Mouse (Mus musculus): ENCODE data around the gene Hnrnpa1. TPM values are rescaled to one million over a fixed set of nuclear protein-coding genes. Genes with fewer than 3 reads are reported as not detected.
"Not testable (repeated sequence)": the region's sequence is repeated elsewhere in the genome, so short reads cannot be mapped to it uniquely, and the experiment has no call there.

Hnrnpa1 gene
- polyA plus RNA-seq, 1 experiment, result 56.4 TPM

DNA sequence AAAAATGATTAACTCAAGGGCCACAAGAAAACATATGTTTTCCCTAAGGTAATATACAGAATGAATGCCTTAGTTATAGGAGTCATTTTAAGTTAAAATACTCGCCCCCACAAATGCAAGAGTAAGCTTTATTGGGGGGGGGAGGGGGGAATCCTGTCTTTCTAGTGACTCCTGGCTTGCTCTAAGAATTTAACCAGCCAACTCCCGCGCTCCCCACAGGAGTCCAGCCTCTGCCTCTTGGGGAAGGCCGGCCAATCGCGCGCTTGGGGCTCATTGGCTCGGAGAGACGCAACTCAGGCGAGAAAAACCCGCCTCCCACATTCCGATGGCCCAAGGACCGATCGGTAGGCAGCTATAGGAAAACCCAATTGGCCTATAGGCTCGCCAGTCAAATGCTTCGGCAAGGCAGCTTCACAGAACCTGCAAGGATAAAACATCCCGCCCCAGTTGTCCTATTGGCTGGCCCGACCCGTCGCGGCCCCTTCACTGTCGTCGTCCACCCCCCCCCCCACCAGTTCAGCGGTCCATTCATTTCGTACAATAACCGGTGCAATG lies 1.0 kb upstream of the Hnrnpa1 start:
- Histone ChIP-seq H3K4me1 (peaks cover 39% of the 10 kb centered on the region), H3K36me3 (replicated peaks; ENCODE audit: low read length) (peaks cover 49% of the 10 kb centered on the region)
- TF ChIP-seq GATA1 (IDR thresholded peaks at IDR 0.05; ENCODE audit: borderline replicate concordance, low read length), result no peak
- TF ChIP-seq FLI1 (IDR thresholded peaks at IDR 0.05; ENCODE audit: low read length), result no peak

DNA sequence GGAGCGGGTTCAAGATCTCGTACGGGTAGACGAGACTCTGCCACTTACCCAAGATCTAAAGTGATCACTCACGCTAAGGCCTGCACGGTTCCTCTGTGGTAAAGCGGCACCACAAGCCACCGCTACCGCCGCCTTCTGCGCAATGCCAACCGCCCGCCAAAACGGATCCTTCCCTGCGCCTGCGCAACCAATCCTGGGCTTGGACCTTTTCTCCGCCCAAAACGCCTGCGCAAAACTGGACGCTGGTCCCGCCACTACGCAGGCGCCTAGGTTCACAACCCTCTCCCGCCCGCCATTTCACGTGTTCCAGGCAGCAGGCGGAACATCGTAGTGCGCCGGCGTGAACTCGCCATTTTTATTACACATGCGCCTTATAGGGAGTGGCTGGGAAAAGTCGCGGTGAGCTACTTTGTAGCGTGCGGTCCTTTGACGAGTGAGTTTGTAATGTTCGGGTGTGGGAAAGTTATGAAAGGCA lies 510 bp upstream of the Hnrnpa1 start, which contains the start of gene Cbx5:
Cbx5 (minus strand) TSS at position 132 of the 475 bp plus-strand sequence.
- peaks cover 46% of the 10 kb centered on the region for H3K36me3 ChIP-seq (replicated peaks; ENCODE audit: low read length)
- no peaks in the 10 kb centered on the region for H3K27me3 ChIP-seq (replicated peaks)
- H3K4me1 ChIP-seq, result peaks cover 39% of the 10 kb centered on the region
- peak within 1 kb of the TSS; percentile 98 for H3K4me3 ChIP-seq (replicated peaks)
- TF ChIP-seq FLI1 (IDR thresholded peaks at IDR 0.05; ENCODE audit: low read length) (no peak), GATA1 (IDR thresholded peaks at IDR 0.05; ENCODE audit: borderline replicate concordance, low read length) (no peak)
- H3K9me3 ChIP-seq, result no peaks in the 10 kb centered on the region

More for the DNA sequence above, 1.0 kb upstream of the Hnrnpa1 start:
- Histone ChIP-seq H3K9me3 (no peaks in the 10 kb centered on the region), H3K4me3 (replicated peaks) (peak overlapping the region; percentile 98), H3K27me3 (replicated peaks) (no peaks in the 10 kb centered on the region)

DNA sequence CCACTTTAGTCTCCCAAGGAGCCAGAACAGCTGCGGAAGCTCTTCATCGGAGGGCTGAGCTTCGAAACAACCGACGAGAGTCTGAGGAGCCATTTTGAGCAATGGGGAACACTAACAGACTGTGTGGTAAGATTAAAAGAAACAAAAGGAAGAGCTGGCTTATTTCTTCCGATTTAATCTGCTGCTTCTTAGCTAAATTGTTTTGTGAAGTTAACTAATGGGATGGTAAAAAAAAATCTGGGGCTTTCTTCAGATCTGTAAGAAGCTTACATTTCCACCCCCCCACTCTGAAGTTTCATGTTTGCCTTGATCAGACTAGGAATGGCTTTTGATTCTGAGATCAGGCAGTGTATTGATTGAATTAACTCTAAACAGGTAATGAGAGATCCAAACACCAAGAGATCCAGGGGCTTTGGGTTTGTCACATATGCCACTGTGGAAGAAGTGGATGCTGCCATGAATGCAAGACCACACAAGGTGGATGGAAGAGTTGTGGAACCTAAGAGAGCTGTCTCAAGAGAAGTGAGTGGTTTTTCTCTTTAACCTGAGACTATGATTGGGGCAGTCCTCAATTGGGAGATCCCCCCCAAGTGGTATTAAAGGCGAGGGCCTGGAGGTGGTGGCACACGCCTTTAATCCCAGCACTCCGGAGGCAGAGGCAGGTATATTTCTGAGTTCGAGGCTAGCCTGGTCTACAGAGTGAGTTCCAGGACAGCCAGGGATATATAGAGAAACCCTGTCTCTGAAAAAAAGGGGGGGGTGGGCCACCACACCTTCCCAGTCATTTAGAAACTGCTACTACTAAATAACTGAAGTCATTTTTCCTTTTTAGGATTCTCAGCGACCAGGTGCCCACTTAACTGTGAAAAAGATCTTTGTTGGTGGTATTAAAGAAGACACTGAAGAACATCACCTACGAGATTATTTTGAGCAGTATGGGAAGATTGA lies 1.1 kb downstream of the Hnrnpa1 start:
- not testable (repeated sequence) for H3K27me3 ChIP-seq (replicated peaks)
- peaks cover 44% of the 10 kb centered on the region for H3K4me1 ChIP-seq

GRCm38 (mm10) chr15:103242885-103243284 lies 2.7 kb downstream of the Hnrnpa1 start:
- peak overlapping the region; percentile 84 for H3K4me3 ChIP-seq (replicated peaks)
- TF ChIP-seq GATA1 (IDR thresholded peaks at IDR 0.05; ENCODE audit: borderline replicate concordance, low read length), result no peak
- no peak for TF ChIP-seq FLI1 (IDR thresholded peaks at IDR 0.05; ENCODE audit: low read length)
- no peaks in the 10 kb centered on the region for H3K9me3 ChIP-seq
- peaks cover 64% of the 10 kb centered on the region for H3K36me3 ChIP-seq (replicated peaks; ENCODE audit: low read length)
- peaks cover 39% of the 10 kb centered on the region for H3K4me1 ChIP-seq
- H3K27me3 ChIP-seq (replicated peaks), result no peaks in the 10 kb centered on the region

More for the DNA sequence above, 1.1 kb downstream of the Hnrnpa1 start:
- Histone ChIP-seq H3K36me3 (replicated peaks; ENCODE audit: low read length) (peaks cover 48% of the 10 kb centered on the region), H3K4me3 (replicated peaks) (peak overlapping the region; percentile 98)
- H3K9me3 ChIP-seq, result not testable (repeated sequence)

DNA sequence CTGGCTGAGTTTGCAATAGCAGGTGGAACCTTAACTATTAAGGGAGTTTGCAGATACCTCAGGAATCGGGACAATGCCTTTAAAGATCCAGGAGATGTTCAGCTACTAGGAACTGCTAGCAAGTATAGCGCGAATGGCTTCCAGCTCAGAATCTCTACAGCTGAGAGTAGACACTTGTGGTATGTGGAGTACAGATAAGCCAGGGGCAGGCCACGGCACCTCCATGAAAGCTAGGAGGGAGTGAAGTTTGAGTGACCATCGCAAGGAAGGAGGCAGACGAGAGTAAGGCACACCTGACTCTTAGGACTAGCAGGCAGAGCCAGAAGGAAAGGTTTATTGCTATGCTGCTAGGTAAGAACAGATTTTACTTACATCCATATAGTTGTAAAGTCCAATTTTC lies 5.4 kb downstream of the Hnrnpa1 start:
- H3K4me3 ChIP-seq (replicated peaks), result peak overlapping the region; percentile 15
- peaks cover 58% of the 10 kb centered on the region for H3K4me1 ChIP-seq

GRCm38 (mm10) chr15:103247078-103247781 lies 7.0 kb downstream of the Hnrnpa1 start:
- no peak overlapping the region for H3K4me3 ChIP-seq (replicated peaks)
- H3K27me3 ChIP-seq (replicated peaks), result no peaks in the 10 kb centered on the region
- H3K9me3 ChIP-seq, result no peaks in the 10 kb centered on the region
- peaks cover 91% of the 10 kb centered on the region for H3K36me3 ChIP-seq (replicated peaks; ENCODE audit: low read length)
- TF ChIP-seq GATA1 (IDR thresholded peaks at IDR 0.05; ENCODE audit: borderline replicate concordance, low read length), result no peak
- TF ChIP-seq FLI1 (IDR thresholded peaks at IDR 0.05; ENCODE audit: low read length), result no peak
- H3K4me1 ChIP-seq, result peaks cover 74% of the 10 kb centered on the region

More for the DNA sequence above, 5.4 kb downstream of the Hnrnpa1 start:
- no peak for TF ChIP-seq GATA1 (IDR thresholded peaks at IDR 0.05; ENCODE audit: borderline replicate concordance, low read length)
- TF ChIP-seq FLI1 (IDR thresholded peaks at IDR 0.05; ENCODE audit: low read length), result no peak
- Histone ChIP-seq H3K27me3 (replicated peaks) (no peaks in the 10 kb centered on the region), H3K36me3 (replicated peaks; ENCODE audit: low read length) (peaks cover 89% of the 10 kb centered on the region), H3K9me3 (no peaks in the 10 kb centered on the region)

DNA sequence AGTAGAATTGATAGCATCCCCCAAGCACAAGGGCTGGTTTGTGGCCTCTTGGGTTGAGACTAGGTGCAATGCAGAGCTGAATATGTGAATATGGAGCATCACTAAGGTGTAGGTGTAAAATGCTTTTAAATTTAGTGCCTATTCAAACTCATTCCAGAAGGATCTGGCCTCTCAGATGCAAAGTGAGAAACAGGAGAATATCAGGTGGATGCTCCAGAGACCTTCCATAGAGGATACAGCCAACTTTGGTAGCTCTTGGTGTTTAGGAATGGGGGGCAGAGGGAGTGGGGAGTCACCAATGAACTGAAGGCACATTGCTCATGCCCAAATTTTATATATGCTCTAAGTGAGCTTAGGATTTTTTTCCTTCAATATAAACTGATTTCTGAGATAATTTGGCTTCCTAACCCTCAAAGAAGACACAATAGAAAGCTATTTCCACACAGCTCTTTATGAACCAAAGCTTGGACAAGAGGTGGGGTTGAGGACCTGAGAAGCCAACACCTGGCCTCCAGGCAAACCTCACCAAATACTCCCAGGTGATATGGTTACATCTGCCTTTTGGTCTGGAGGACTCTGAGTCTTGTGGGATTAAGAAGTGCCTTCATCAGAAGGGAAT lies 7.7 kb downstream of the Hnrnpa1 start:
- H3K4me3 ChIP-seq (replicated peaks), result peak overlapping the region; percentile 78
- TF ChIP-seq GATA1 (IDR thresholded peaks at IDR 0.05; ENCODE audit: borderline replicate concordance, low read length) (no peak), FLI1 (IDR thresholded peaks at IDR 0.05; ENCODE audit: low read length) (no peak)
- H3K9me3 ChIP-seq, result no peaks in the 10 kb centered on the region
- H3K4me1 ChIP-seq, result peaks cover 74% of the 10 kb centered on the region
- H3K27me3 ChIP-seq (replicated peaks), result no peaks in the 10 kb centered on the region
- H3K36me3 ChIP-seq (replicated peaks; ENCODE audit: low read length), result peaks cover 91% of the 10 kb centered on the region

- Histone ChIP-seq H3K9me3 (no peaks in the 10 kb centered on the region), H3K36me3 (replicated peaks; ENCODE audit: low read length) (peaks cover 91% of the 10 kb centered on the region), H3K4me1 (peaks cover 68% of the 10 kb centered on the region), H3K27me3 (replicated peaks) (no peaks in the 10 kb centered on the region), H3K4me3 (replicated peaks) (peak overlapping the region; percentile 78)
- no peak for TF ChIP-seq FLI1 (IDR thresholded peaks at IDR 0.05; ENCODE audit: low read length)
- TF ChIP-seq GATA1 (IDR thresholded peaks at IDR 0.05; ENCODE audit: borderline replicate concordance, low read length), result no peak
These were observed 8.4 kb downstream of the Hnrnpa1 start for GRCm38 (mm10) chr15:103248401-103249313.

- Histone ChIP-seq H3K4me1 (peaks cover 64% of the 10 kb centered on the region), H3K36me3 (replicated peaks; ENCODE audit: low read length) (peaks cover 91% of the 10 kb centered on the region), H3K4me3 (replicated peaks) (peak overlapping the region; percentile 78)
- not testable (repeated sequence) for H3K9me3 ChIP-seq; H3K27me3 ChIP-seq (replicated peaks)
These were observed 9.3 kb downstream of the Hnrnpa1 start for GRCm38 (mm10) chr15:103249511-103249910.
